Mouse (Mus musculus) MEL (cell line): ENCODE measurements around the gene Foxf1. TPM values are rescaled to one million over a fixed set of nuclear protein-coding genes. Genes with fewer than 3 reads are reported as not detected.

Experiments
- DNase-seq: peaks from one replicate; pipeline ENCODE4 v3.0.0; 2011; ENCODE audit warnings: low read depth, low spot score
- H3K27ac ChIP-seq: 2 replicates; pipeline ENCODE4 v1.5.1; 2012; ENCODE audit warnings: low read depth, mild to moderate bottlenecking, control low read depth, low read length, moderate library complexity; ENCODE audit not compliant: control insufficient read depth
- H3K27me3 ChIP-seq, 2 experiments: fragments of 150-350 bp in 1 of 2; sonication (generic) in 1 of 2; 2 replicates each; pipeline ENCODE4 v1.6.1; 2012; ENCODE audit warnings: low read length in 2 of 2, mild to moderate bottlenecking in 2 of 2, improper control_type of control experiment in 1 of 2, moderate library complexity in 1 of 2; ENCODE audit not compliant: insufficient read depth in 2 of 2, control insufficient read depth in 1 of 2
- H3K36me3 ChIP-seq, 2 experiments: 2 replicates each; pipeline ENCODE4 v1.6.1; 2012 to 2014; ENCODE audit warnings: low read length in 2 of 2, improper control_type of control experiment in 1 of 2, inconsistent platforms in 1 of 2, mild to moderate bottlenecking in 1 of 2; ENCODE audit not compliant: insufficient read depth in 2 of 2, control insufficient read depth in 1 of 2
- H3K4me1 ChIP-seq, 2 experiments: fragments of 150-350 bp in 1 of 2; sonication (generic) in 1 of 2; 2 replicates each; pipeline ENCODE4 v1.6.1; 2012; ENCODE audit warnings: low read length in 2 of 2, improper control_type of control experiment in 1 of 2, mild to moderate bottlenecking in 1 of 2; ENCODE audit not compliant: insufficient read depth in 2 of 2, control insufficient read depth in 1 of 2
- H3K4me3 ChIP-seq, 2 experiments: fragments of 150-350 bp in 1 of 2; sonication (generic) in 1 of 2; 2 replicates each; pipeline ENCODE4 v1.5.1; 2012; ENCODE audit warnings: low read depth in 2 of 2, low read length in 2 of 2, mild to moderate bottlenecking in 2 of 2, moderate library complexity in 2 of 2, control low read depth in 1 of 2, improper control_type of control experiment in 1 of 2; ENCODE audit not compliant: control insufficient read depth in 1 of 2, insufficient read depth in 1 of 2
- H3K79me2 ChIP-seq: 2 replicates; pipeline ENCODE4 v1.6.1; 2012; ENCODE audit warnings: mild to moderate bottlenecking, low read length, moderate library complexity; ENCODE audit not compliant: control insufficient read depth, poor library complexity, insufficient read depth
- H3K9ac ChIP-seq: 2 replicates; pipeline ENCODE4 v1.6.1; 2012; ENCODE audit warnings: low read depth, mild to moderate bottlenecking, control low read depth, low read length, moderate library complexity; ENCODE audit not compliant: control insufficient read depth, poor library complexity, severe bottlenecking
- H3K9me3 ChIP-seq: fragments of 150-350 bp; sonication (generic); replicated peaks from 2 replicates; pipeline ENCODE4 v1.6.1; 2012; ENCODE audit warnings: mild to moderate bottlenecking, low read length, improper control_type of control experiment, moderate library complexity; ENCODE audit not compliant: insufficient read depth
- BHLHE40 ChIP-seq: IDR thresholded peaks from 2 replicates; pipeline ENCODE4 v1.6.1; 2012; ENCODE audit warnings: low read depth, mild to moderate bottlenecking, inconsistent platforms, low read length, improper control_type of control experiment, borderline replicate concordance
- CHD1 ChIP-seq: IDR thresholded peaks from 2 replicates; pipeline ENCODE4 v1.6.1; 2012; ENCODE audit warnings: low read depth, mild to moderate bottlenecking, inconsistent platforms, low read length, improper control_type of control experiment
- CTCF ChIP-seq, 3 experiments: IDR thresholded peaks in 2 of 3; conservative IDR thresholded peaks in 1 of 3; 2 replicates each; pipeline ENCODE4 v1.5.1; 2011 to 2012; ENCODE audit warnings: low read length in 3 of 3, low read depth in 2 of 3, mild to moderate bottlenecking in 2 of 3, improper control_type of control experiment in 1 of 3, inconsistent platforms in 1 of 3, mixed read lengths in 1 of 3, moderate library complexity in 1 of 3; ENCODE audit not compliant: control insufficient read depth in 1 of 3, insufficient read depth in 1 of 3, poor library complexity in 1 of 3, severe bottlenecking in 1 of 3
- E2F4 ChIP-seq: IDR thresholded peaks from 2 replicates; pipeline ENCODE4 v1.6.1; 2011; ENCODE audit warnings: low read depth, low read length, improper control_type of control experiment, borderline replicate concordance
- ELF1 ChIP-seq: IDR thresholded peaks from 2 replicates; pipeline ENCODE4 v1.6.1; 2014; ENCODE audit warnings: low read depth, mild to moderate bottlenecking, inconsistent platforms, low read length, improper control_type of control experiment, moderate library complexity
- EP300 ChIP-seq, 2 experiments: IDR thresholded peaks; 2 replicates each; pipeline ENCODE4 v1.6.1; 2011; ENCODE audit warnings: improper control_type of control experiment in 2 of 2, low read length in 2 of 2, low read depth in 1 of 2, mild to moderate bottlenecking in 1 of 2
- GABPA ChIP-seq: IDR thresholded peaks from 2 replicates; pipeline ENCODE4 v1.6.1; 2012; ENCODE audit warnings: low read depth, mild to moderate bottlenecking, inconsistent platforms, low read length, improper control_type of control experiment, moderate library complexity
- GATA1 ChIP-seq: IDR thresholded peaks from 2 replicates; pipeline ENCODE4 v1.6.1; 2011; ENCODE audit warnings: low read depth, low read length, improper control_type of control experiment
- HCFC1 ChIP-seq: IDR thresholded peaks from 2 replicates; pipeline ENCODE4 v1.6.1; 2012; ENCODE audit warnings: low read depth, mild to moderate bottlenecking, inconsistent platforms, low read length, improper control_type of control experiment, moderate library complexity
- JUND ChIP-seq: IDR thresholded peaks from 2 replicates; pipeline ENCODE4 v1.6.1; 2011; ENCODE audit warnings: low read depth, mild to moderate bottlenecking, improper control_type of control experiment, low read length
- MAFK ChIP-seq: IDR thresholded peaks from 2 replicates; pipeline ENCODE4 v1.6.1; 2011; ENCODE audit warnings: low read depth, mild to moderate bottlenecking, low read length, improper control_type of control experiment, borderline replicate concordance
- MAX ChIP-seq: IDR thresholded peaks from 2 replicates; pipeline ENCODE4 v1.6.1; 2011; ENCODE audit warnings: low read length, improper control_type of control experiment
- MYB ChIP-seq: IDR thresholded peaks from 2 replicates; pipeline ENCODE4 v1.6.1; 2011; ENCODE audit warnings: mild to moderate bottlenecking, low read depth, low read length, improper control_type of control experiment
- NRF1 ChIP-seq: IDR thresholded peaks from 2 replicates; pipeline ENCODE4 v1.6.1; 2014; ENCODE audit warnings: low read depth, mild to moderate bottlenecking, inconsistent platforms, low read length, improper control_type of control experiment, moderate library complexity; ENCODE audit not compliant: poor library complexity, insufficient read depth, severe bottlenecking
- POLR2AphosphoS2 ChIP-seq: IDR thresholded peaks from 2 replicates; pipeline ENCODE4 v1.6.1; 2011; ENCODE audit warnings: low read length, improper control_type of control experiment
- POLR2AphosphoS5 ChIP-seq: IDR thresholded peaks from 2 replicates; pipeline ENCODE4 v1.6.1; 2012; ENCODE audit warnings: low read depth, borderline replicate concordance, mild to moderate bottlenecking, inconsistent platforms, low read length, moderate library complexity, mixed read lengths
- RAD21 ChIP-seq: IDR thresholded peaks from 2 replicates; pipeline ENCODE4 v1.6.1; 2011; ENCODE audit warnings: mild to moderate bottlenecking, low read depth, low read length, improper control_type of control experiment
- SIN3A ChIP-seq: IDR thresholded peaks from 2 replicates; pipeline ENCODE4 v1.6.1; 2012; ENCODE audit warnings: low read length, improper control_type of control experiment, inconsistent platforms
- SMC3 ChIP-seq: IDR thresholded peaks from 2 replicates; pipeline ENCODE4 v1.6.1; 2011; ENCODE audit warnings: low read depth, low read length, improper control_type of control experiment
- TAL1 ChIP-seq: IDR thresholded peaks from 2 replicates; pipeline ENCODE4 v1.6.1; 2012; ENCODE audit warnings: mild to moderate bottlenecking, inconsistent platforms, low read length, moderate library complexity, mixed read lengths
- TCF12 ChIP-seq: IDR thresholded peaks from 2 replicates; pipeline ENCODE4 v1.6.1; 2014; ENCODE audit warnings: low read depth, mild to moderate bottlenecking, inconsistent platforms, low read length, improper control_type of control experiment, moderate library complexity
- USF2 ChIP-seq, 2 experiments: IDR thresholded peaks; 2 replicates each; pipeline ENCODE4 v1.6.1; 2011 to 2012; ENCODE audit warnings: improper control_type of control experiment in 2 of 2, low read length in 2 of 2, borderline replicate concordance in 1 of 2, inconsistent platforms in 1 of 2, low read depth in 1 of 2, mild to moderate bottlenecking in 1 of 2; ENCODE audit not compliant: insufficient read depth in 1 of 2
- ZC3H11A ChIP-seq: IDR thresholded peaks from 2 replicates; pipeline ENCODE4 v1.6.1; 2012; ENCODE audit warnings: low read depth, mild to moderate bottlenecking, inconsistent platforms, low read length, improper control_type of control experiment
- polyA plus RNA-seq, 2 experiments: library from polyadenylated mRNA; stranded (reverse) in 1 of 2; unstranded in 1 of 2; fragments of >175 nt in 1 of 2; fragments of >200 nt in 1 of 2; gene quantifications; 2 replicates each; pipeline versions ENCODE4 v1.2.1 to v1.2.4; 2012; ENCODE audit warnings: low replicate concordance in 2 of 2, low read depth in 1 of 2; ENCODE audit not compliant: insufficient read length in 2 of 2, insufficient read depth in 1 of 2, missing spikeins in 1 of 2
- total RNA-seq: library from RNA; depleted of rRNA; stranded (reverse); fragments of 300-350 nt; gene quantifications from 2 replicates; pipeline ENCODE4 v1.2.3, GENCODE M21; 2012

Foxf1 gene
- total and polyA plus RNA-seq, 3 experiments = not detected

DNA sequence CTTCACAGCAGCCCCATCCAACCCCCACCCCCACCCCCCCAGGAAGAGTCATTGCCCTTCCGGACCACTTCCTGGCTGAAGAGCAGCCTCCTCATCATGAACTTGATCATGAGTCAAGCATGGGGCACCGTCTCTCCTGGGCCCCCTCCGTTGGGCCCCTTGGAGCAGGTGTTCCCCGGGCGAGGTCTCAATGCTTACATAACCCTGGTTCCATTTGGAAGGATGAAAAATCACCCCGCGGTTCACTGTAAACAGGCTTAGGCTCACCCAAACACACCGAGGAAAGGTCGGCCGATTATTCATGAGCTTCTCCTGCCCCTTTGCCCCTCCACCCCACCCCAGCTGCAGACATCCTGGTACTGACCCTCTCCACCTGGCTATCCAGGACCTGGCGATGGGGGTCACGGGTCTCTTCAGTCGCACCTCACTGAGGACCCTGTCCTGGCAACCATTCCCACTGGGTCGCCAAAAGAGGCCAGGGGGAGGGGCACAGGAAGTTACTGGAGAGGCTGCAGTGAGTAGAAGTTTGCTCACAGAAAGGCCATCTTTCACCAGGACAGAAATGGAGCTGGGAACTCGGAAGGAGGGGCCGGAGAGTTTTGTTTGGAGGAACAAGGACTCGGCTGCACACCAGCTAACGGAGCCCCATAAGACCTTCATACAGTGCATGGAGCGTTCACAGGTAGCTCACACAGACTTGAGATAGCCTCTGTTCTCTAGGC, 40.3 kb upstream of the Foxf1 start:
- no peaks in the 10 kb centered on the region; a peak in 1 of 4 replicates for H3K27me3 ChIP-seq

GRCm38 (mm10) chr8:121047441-121047840, 36.7 kb upstream of the Foxf1 start:
- no peaks in the 10 kb centered on the region; a peak in 1 of 4 replicates for H3K27me3 ChIP-seq
- no peak for DNase-seq

More for the DNA sequence above, 40.3 kb upstream of the Foxf1 start:
- no peak for DNase-seq
- no peak for TF ChIP-seq EP300 (IDR thresholded peaks at IDR 0.05; ENCODE audit: low read depth in 1 of 2, low read length in 2 of 2)
- TF ChIP-seq TAL1 = no peak
- no peak for TF ChIP-seq POLR2AphosphoS2
- no peak for TF ChIP-seq CTCF (IDR thresholded peaks at IDR 0.05 in 2 of 3, conservative IDR thresholded peaks at IDR 0.05 in 1 of 3; ENCODE audit: control insufficient read depth in 1 of 3, insufficient read depth in 1 of 3, low read depth in 2 of 3, low read length in 3 of 3, poor library complexity in 1 of 3, severe bottlenecking in 1 of 3)
- TF ChIP-seq SMC3 = no peak
- no peak for TF ChIP-seq BHLHE40
- no peak for TF ChIP-seq RAD21
- no peak for TF ChIP-seq ZC3H11A
- TF ChIP-seq HCFC1 = no peak
- no peak for TF ChIP-seq MYB
- TF ChIP-seq ELF1 = no peak
- TF ChIP-seq CHD1 = no peak
- TF ChIP-seq, all 39 proteins: peak for 0
- Histone ChIP-seq H3K9me3 (no peaks in the 10 kb centered on the region), H3K36me3 (no peaks in the 10 kb centered on the region), H3K4me3 (no peak overlapping the region), H3K27ac (no peak overlapping the region), H3K9ac (no peak overlapping the region), H3K4me1 (no peaks in the 10 kb centered on the region), H3K79me2 (no peaks in the 10 kb centered on the region)

DNA sequence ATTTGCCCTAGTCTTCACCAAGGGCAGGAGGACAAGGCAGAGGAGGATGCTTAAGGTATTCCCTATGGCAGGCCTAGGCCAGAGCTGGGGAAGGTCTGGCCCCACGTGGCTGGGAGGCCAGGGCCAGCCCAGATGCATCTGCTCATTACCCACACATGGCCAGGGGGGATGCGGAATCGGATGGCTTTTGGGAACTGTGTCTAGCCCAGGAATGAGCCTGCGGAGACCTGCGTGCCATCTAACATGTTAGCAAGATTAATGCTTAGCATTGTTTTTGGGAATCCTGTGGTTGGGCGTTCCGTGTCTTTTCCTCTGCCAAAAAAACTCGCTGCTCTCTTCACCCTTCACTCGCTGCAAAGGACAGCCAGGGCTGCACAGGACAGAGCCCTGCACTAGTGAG, 26.1 kb upstream of the Foxf1 start:
- H3K4me1 ChIP-seq = no peaks in the 10 kb centered on the region
- H3K9ac ChIP-seq = no peak overlapping the region
- no peak overlapping the region for H3K27ac ChIP-seq
- H3K9me3 ChIP-seq = no peaks in the 10 kb centered on the region
- no peaks in the 10 kb centered on the region for H3K36me3 ChIP-seq
- no peak overlapping the region for H3K4me3 ChIP-seq
- no peak for DNase-seq
- no peaks in the 10 kb centered on the region for H3K27me3 ChIP-seq
- H3K79me2 ChIP-seq = no peaks in the 10 kb centered on the region
- TF ChIP-seq MAX (no peak), ZC3H11A (no peak), JUND (no peak), POLR2AphosphoS2 (no peak), TCF12 (no peak), USF2 (IDR thresholded peaks at IDR 0.05; ENCODE audit: borderline replicate concordance in 1 of 2, insufficient read depth in 1 of 2, low read depth in 1 of 2, low read length in 2 of 2) (no peak), GABPA (no peak), E2F4 (no peak), SIN3A (no peak), HCFC1 (no peak), CHD1 (no peak), POLR2AphosphoS5 (no peak), NRF1 (no peak)

More at GRCm38 (mm10) chr8:121047441-121047840, 36.7 kb upstream of the Foxf1 start:
- H3K36me3 ChIP-seq = no peaks in the 10 kb centered on the region
- H3K9me3 ChIP-seq = no peaks in the 10 kb centered on the region
- H3K27ac ChIP-seq = no peak overlapping the region
- H3K9ac ChIP-seq = no peak overlapping the region
- H3K4me3 ChIP-seq = no peak overlapping the region
- TF ChIP-seq GATA1 (no peak), ELF1 (no peak), MAFK (no peak)
- H3K79me2 ChIP-seq = no peaks in the 10 kb centered on the region
- no peaks in the 10 kb centered on the region for H3K4me1 ChIP-seq
